Mouse (Mus musculus) urinary bladder, postnatal 4 days (tissue): Measurements from ENCODE around the gene Dxo.
"Not testable (repeated sequence)": the region's sequence is repeated elsewhere in the genome, so short reads cannot be mapped to it uniquely, and the experiment has no call there.

Source experiments
- DNase-seq, 2 experiments: peaks; one replicate each; pipeline ENCODE4 v3.0.0; 2021 to 2022; ENCODE audit warnings: low spot score in 2 of 2

The Dxo gene

GRCm38 (mm10) chr17:34836856-34837221, at the start of gene Dxo, which contains the start of gene Stk19:
Gene Dxo (plus strand): TSS chr17:34837019.
Gene Stk19 (minus strand): TSS chr17:34836945.
- DNase-seq, result peak; percentile 95 to 97

- peak in 1 of 2 experiments; percentile 39 for DNase-seq
Measured at GRCm38 (mm10) chr17:34795016-34795415, 41.8 kb upstream of the Dxo start.

- peak in 1 of 2 experiments; percentile 63 for DNase-seq
Measured at GRCm38 (mm10) chr17:34795633-34796032, 41.2 kb upstream of the Dxo start.

- peak in 1 of 2 experiments; percentile 54 for DNase-seq
Measured at GRCm38 (mm10) chr17:34796311-34797140, 40.3 kb upstream of the Dxo start.

GRCm38 (mm10) chr17:34797211-34797995, 39.4 kb upstream of the Dxo start:
- peak in 1 of 2 experiments; percentile 52 for DNase-seq

GRCm38 (mm10) chr17:34798071-34798470, 38.7 kb upstream of the Dxo start:
- DNase-seq, result peak in 1 of 2 experiments; percentile 34

- peak in 1 of 2 experiments; percentile 57 for DNase-seq
Measured at GRCm38 (mm10) chr17:34798866-34799530, 37.8 kb upstream of the Dxo start.

- DNase-seq, result peak in 1 of 2 experiments; percentile 49
Measured at GRCm38 (mm10) chr17:34799531-34799925, 37.3 kb upstream of the Dxo start.

- not testable (repeated sequence) for DNase-seq
Measured at GRCm38 (mm10) chr17:34800781-34801305, 36.0 kb upstream of the Dxo start.

GRCm38 (mm10) chr17:34802756-34803155, 34.1 kb upstream of the Dxo start:
- DNase-seq, result not testable (repeated sequence)

GRCm38 (mm10) chr17:34803367-34803766, 33.5 kb upstream of the Dxo start:
- DNase-seq, result not testable (repeated sequence)

GRCm38 (mm10) chr17:34804301-34804700, 32.5 kb upstream of the Dxo start, which contains the start of gene Cyp21a1:
Gene Cyp21a1 (minus strand): TSS chr17:34804561.
- not testable (repeated sequence) for DNase-seq

- no peak for DNase-seq
Measured at GRCm38 (mm10) chr17:34804871-34805562, 31.8 kb upstream of the Dxo start.

GRCm38 (mm10) chr17:34807176-34807575, 29.6 kb upstream of the Dxo start:
- DNase-seq, result no peak

- DNase-seq, result no peak
Measured at GRCm38 (mm10) chr17:34808599-34809205, 28.1 kb upstream of the Dxo start.

- DNase-seq, result not testable (repeated sequence)
Measured at GRCm38 (mm10) chr17:34810411-34810810, 26.4 kb upstream of the Dxo start.

GRCm38 (mm10) chr17:34810811-34811210, 26.0 kb upstream of the Dxo start:
- DNase-seq, result not testable (repeated sequence)

GRCm38 (mm10) chr17:34811275-34811674, 25.5 kb upstream of the Dxo start:
- no peak for DNase-seq

- not testable (repeated sequence) for DNase-seq
Measured at GRCm38 (mm10) chr17:34813747-34814146, 23.1 kb upstream of the Dxo start.

GRCm38 (mm10) chr17:34814818-34815370, 21.9 kb upstream of the Dxo start:
- no peak for DNase-seq
